Mouse (Mus musculus) embryonic facial prominence, embryonic 12.5 days (tissue): ENCODE results near the gene Hdhd3. TPM values are rescaled to one million over a fixed set of nuclear protein-coding genes. Genes with fewer than 3 reads are reported as not detected.

Source experiments
- ATAC-seq: fragments of 200-750 bp; cut with Nextera tagmentation; 2 replicates; pipeline ENCODE4 v1.8.0; 2017; ENCODE audit not compliant: insufficient number of reproducible peaks, insufficient read depth, low FRiP score, low TSS enrichment
- H3K27ac ChIP-seq: fragments of 300-500 bp; sonication (generic); 2 replicates; pipeline ENCODE4 v1.5.1; 2016; ENCODE audit warnings: mild to moderate bottlenecking
- H3K27me3 ChIP-seq: fragments of 300-500 bp; sonication (generic); 2 replicates; pipeline ENCODE4 v1.6.1; 2016; ENCODE audit warnings: mild to moderate bottlenecking, moderate library complexity
- H3K36me3 ChIP-seq: fragments of 300-500 bp; sonication (generic); 2 replicates; pipeline ENCODE4 v1.6.1; 2016; ENCODE audit warnings: mild to moderate bottlenecking
- H3K4me1 ChIP-seq: fragments of 300-500 bp; sonication (generic); 2 replicates; pipeline ENCODE4 v1.6.1; 2016
- H3K4me2 ChIP-seq: fragments of 300-500 bp; sonication (generic); replicated peaks from 2 replicates; pipeline ENCODE4 v1.6.1; 2016; ENCODE audit warnings: mild to moderate bottlenecking, moderate library complexity
- H3K4me3 ChIP-seq: fragments of 300-500 bp; sonication (generic); 2 replicates; pipeline ENCODE4 v1.5.1; 2016; ENCODE audit warnings: mild to moderate bottlenecking
- H3K9ac ChIP-seq: fragments of 300-500 bp; sonication (generic); 2 replicates; pipeline ENCODE4 v1.6.1; 2016; ENCODE audit warnings: mild to moderate bottlenecking, moderate library complexity
- H3K9me3 ChIP-seq: fragments of 300-500 bp; sonication (generic); 2 replicates; pipeline ENCODE4 v1.6.1; 2016; ENCODE audit warnings: mild to moderate bottlenecking, moderate library complexity
- WGBS: fragments of 180-500 bp; shearing (Covaris S2); methylation state at CpG from one replicate; pipeline ENCODE4 v1.1.7; 2016; 5-methylcytosine and 5-hydroxymethylcytosine counted together
- polyA plus RNA-seq: library from polyadenylated mRNA; unstranded; fragments of >200 nt; fragmentation: Nextera tagmentation; extraction: Ambion mirVana; gene quantifications from 2 replicates; pipeline ENCODE4 v1.2.1, GENCODE M21; 2016

Gene Hdhd3
- polyA plus RNA-seq, 1 experiment from 2014 or later, result 11.1 TPM

DNA sequence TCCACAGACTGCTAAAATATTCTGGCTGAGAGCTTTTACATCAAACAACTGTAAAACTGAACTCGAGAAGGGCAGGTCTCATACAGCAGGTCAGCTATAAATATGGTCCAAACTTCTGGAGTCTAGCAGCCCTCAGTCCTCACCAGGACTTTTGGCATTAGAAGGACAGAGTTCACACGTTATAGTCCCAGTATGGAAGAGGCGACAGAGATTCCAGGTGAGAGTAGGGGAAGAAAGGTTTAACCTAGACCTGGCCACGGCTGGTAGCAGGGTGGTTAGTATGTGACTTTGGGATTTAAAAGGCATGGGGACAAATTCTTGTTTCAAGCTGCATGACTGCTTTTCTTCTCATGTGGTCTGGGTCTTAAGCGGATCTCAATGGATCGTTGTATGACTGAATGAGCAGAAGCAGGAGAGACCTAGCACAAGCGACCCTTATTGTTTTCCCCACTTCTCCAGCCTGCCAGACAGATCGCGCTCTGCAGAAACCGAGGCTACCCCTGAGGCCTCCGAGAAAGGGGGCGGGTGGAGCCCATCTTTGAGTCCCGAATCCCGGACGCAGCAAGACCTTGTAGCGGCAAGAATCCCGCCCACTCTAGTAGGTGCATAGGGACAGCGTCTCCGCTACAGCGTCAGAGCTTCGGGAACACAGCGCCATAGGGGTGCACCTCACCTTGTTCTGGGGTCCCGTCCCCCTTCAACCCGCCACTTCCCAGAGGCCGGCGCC lies 16.0 kb upstream of the Hdhd3 start:
- Histone ChIP-seq H3K4me3 (peak overlapping the region; percentile 78), H3K36me3 (peaks cover 16% of the 10 kb centered on the region), H3K9ac (peak overlapping the region; percentile 75), H3K4me2 (peak overlapping the region; percentile 74), H3K27me3 (no peaks in the 10 kb centered on the region), H3K27ac (peak overlapping the region; percentile 86), H3K4me1 (peaks cover 36% of the 10 kb centered on the region), H3K9me3 (no peaks in the 10 kb centered on the region)
- WGBS, result 2% methylated on average over 26 of the region's 26 CpGs
- ATAC-seq, result peak; percentile 58

DNA sequence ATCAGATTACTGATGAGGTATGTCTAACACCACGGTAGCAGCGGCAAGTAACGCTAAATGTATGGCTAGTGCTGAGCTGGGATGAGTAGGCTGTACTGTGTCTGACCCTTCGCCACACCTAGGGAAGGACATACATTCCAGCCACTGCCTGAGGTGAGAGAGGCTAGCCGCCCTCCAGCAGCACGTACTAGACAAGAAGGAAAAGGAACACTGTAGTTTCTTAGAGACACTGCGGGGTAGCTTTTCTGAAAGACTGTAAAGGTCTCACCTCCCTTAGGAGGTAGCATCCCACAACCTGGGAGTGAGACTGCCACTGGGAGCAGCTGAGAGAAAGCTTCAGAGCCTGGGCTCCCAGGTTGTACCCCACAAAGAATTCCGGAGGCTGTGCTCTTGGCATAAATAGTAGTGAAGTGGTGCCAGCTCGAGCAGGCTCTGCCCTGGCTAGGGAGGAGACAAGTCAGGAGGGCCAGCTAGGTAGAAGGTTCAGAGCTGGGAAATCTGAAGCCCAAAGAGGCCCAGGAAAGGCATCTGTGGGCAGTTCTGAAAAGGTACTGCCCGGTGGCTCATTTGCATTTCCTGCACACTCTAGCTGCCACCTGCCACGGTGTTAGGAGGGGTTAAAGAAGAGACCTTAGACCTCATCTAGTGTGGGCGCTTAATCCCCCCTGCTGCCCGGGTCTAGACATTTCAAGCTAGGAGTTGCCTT lies 15.3 kb upstream of the Hdhd3 start:
- peak overlapping the region; percentile 74 for H3K4me2 ChIP-seq
- no peak for ATAC-seq
- H3K27me3 ChIP-seq, result no peaks in the 10 kb centered on the region
- peaks cover 19% of the 10 kb centered on the region for H3K36me3 ChIP-seq
- no peaks in the 10 kb centered on the region for H3K9me3 ChIP-seq
- H3K4me1 ChIP-seq, result peaks cover 29% of the 10 kb centered on the region
- peak overlapping the region; percentile 75 for H3K9ac ChIP-seq
- peak overlapping the region; percentile 78 for H3K4me3 ChIP-seq
- peak overlapping the region; percentile 55; the same call in 1 of the 2 replicates for H3K27ac ChIP-seq
- WGBS, result 46% methylated on average over 13 of the region's 13 CpGs

- no peaks in the 10 kb centered on the region for H3K27me3 ChIP-seq
- H3K4me3 ChIP-seq, result peak overlapping the region; percentile 78; the same call in 1 of the 2 replicates
- 63% methylated on average over 10 of the region's 10 CpGs for WGBS
- peaks cover 19% of the 10 kb centered on the region for H3K36me3 ChIP-seq
- ATAC-seq, result no peak
- H3K9me3 ChIP-seq, result no peaks in the 10 kb centered on the region
- H3K27ac ChIP-seq, result no peak overlapping the region
- H3K4me2 ChIP-seq, result peak overlapping the region; percentile 74
- 0 out of 2 replicates have a peak overlapping the region, but pooled peaks have one; percentile 75 for H3K9ac ChIP-seq
- H3K4me1 ChIP-seq, result peaks cover 29% of the 10 kb centered on the region
Observed at GRCm38 (mm10) chr4:62517538-62518415, 14.5 kb upstream of the Hdhd3 start.

- no peaks in the 10 kb centered on the region for H3K9me3 ChIP-seq
- ATAC-seq, result no peak
- H3K4me3 ChIP-seq, result no peak overlapping the region
- no peak overlapping the region for H3K27ac ChIP-seq
- 0 out of 2 replicates have a peak overlapping the region, but pooled peaks have one; percentile 4 for H3K4me2 ChIP-seq
- no peak overlapping the region; the same call in 1 of the 2 replicates for H3K9ac ChIP-seq
- H3K27me3 ChIP-seq, result no peaks in the 10 kb centered on the region
- H3K4me1 ChIP-seq, result peaks cover 29% of the 10 kb centered on the region
- 89% methylated on average over 8 of the region's 8 CpGs for WGBS
- peaks cover 22% of the 10 kb centered on the region for H3K36me3 ChIP-seq
Observed at GRCm38 (mm10) chr4:62517046-62517445, 13.8 kb upstream of the Hdhd3 start.

- no peak overlapping the region for H3K4me3 ChIP-seq
- H3K36me3 ChIP-seq, result peaks cover 26% of the 10 kb centered on the region
- H3K4me2 ChIP-seq, result no peak overlapping the region
- H3K27me3 ChIP-seq, result no peaks in the 10 kb centered on the region
- 79% methylated on average over 1 of the region's 1 CpGs for WGBS
- no peaks in the 10 kb centered on the region for H3K9me3 ChIP-seq
- no peak overlapping the region for H3K27ac ChIP-seq
- ATAC-seq, result no peak
- peaks cover 29% of the 10 kb centered on the region for H3K4me1 ChIP-seq
- no peak overlapping the region; the same call in 1 of the 2 replicates for H3K9ac ChIP-seq
Observed at GRCm38 (mm10) chr4:62516579-62516978, 13.3 kb upstream of the Hdhd3 start.

DNA sequence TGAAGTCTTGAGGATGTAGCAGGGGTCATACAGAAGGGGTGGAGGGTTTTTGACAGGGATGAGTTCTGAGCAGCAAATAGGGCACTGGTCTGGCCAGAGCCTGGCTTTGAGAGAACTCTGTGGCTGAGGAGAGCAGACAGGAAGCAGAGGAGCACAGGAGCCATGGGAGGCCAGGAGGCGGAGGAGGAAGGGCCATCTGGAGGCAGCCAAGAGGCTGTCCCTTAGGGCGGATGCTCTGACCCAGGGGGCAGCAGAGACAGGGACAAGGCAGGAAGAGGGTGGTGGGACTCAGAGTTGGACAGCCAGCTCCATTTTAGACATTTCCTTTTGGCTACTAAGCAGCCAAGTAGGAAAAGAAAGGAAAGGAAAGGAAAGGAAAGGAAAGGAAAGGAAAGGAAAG lies 12.8 kb upstream of the Hdhd3 start:
- Histone ChIP-seq H3K36me3 (peaks cover 31% of the 10 kb centered on the region), H3K27me3 (no peaks in the 10 kb centered on the region), H3K4me1 (peaks cover 29% of the 10 kb centered on the region), H3K9ac (no peak overlapping the region), H3K4me3 (no peak overlapping the region), H3K9me3 (no peaks in the 10 kb centered on the region), H3K4me2 (no peak overlapping the region), H3K27ac (no peak overlapping the region)
- ATAC-seq, result no peak
- 51% methylated on average over 2 of the region's 2 CpGs for WGBS

- Histone ChIP-seq H3K4me3 (no peak overlapping the region), H3K27ac (0 out of 2 replicates have a peak overlapping the region, but pooled peaks have one; percentile 18), H3K9me3 (no peaks in the 10 kb centered on the region), H3K4me1 (peaks cover 29% of the 10 kb centered on the region), H3K27me3 (no peaks in the 10 kb centered on the region), H3K9ac (no peak overlapping the region), H3K36me3 (peaks cover 37% of the 10 kb centered on the region), H3K4me2 (no peak overlapping the region)
- no peak for ATAC-seq
- WGBS, result 82% methylated on average over 3 of the region's 3 CpGs
Observed at GRCm38 (mm10) chr4:62515490-62515889, 12.2 kb upstream of the Hdhd3 start.

- no peaks in the 10 kb centered on the region for H3K27me3 ChIP-seq
- no peak overlapping the region for H3K27ac ChIP-seq
- H3K9me3 ChIP-seq, result no peaks in the 10 kb centered on the region
- H3K4me3 ChIP-seq, result no peak overlapping the region
- no peak for ATAC-seq
- peaks cover 29% of the 10 kb centered on the region for H3K4me1 ChIP-seq
- WGBS, result 84% methylated on average over 7 of the region's 7 CpGs
- H3K4me2 ChIP-seq, result no peak overlapping the region
- no peak overlapping the region for H3K9ac ChIP-seq
- H3K36me3 ChIP-seq, result peaks cover 42% of the 10 kb centered on the region
Observed at GRCm38 (mm10) chr4:62514995-62515394, 11.7 kb upstream of the Hdhd3 start.

DNA sequence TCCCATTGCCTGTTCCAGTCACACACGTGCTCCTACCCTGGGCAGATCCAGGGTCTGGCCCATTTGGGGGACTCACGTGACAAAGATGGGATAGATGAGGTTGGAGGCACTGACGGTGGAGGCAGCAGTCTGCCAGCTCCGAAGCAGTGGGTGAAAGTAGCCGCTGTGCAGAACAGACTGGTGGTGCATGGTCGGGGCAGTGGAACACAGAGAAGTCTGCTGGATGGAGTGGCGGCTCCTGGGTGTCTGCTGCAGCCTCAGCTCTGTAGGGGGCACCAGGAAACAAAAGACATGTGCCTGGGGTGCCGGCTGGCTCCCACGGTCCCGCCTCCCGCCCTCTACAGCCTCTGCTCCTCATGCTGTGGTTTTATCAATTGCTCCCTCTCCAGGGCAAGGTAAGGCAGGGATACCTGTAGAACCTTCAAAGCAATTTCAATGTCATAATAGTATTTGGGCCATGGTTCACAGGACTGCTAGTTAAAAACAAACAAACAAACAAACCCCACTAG lies 10.8 kb upstream of the Hdhd3 start:
- Histone ChIP-seq H3K27me3 (no peaks in the 10 kb centered on the region), H3K36me3 (peaks cover 52% of the 10 kb centered on the region)
- 53% methylated on average over 11 of the region's 11 CpGs for WGBS

GRCm38 (mm10) chr4:62509946-62510345 lies 6.7 kb upstream of the Hdhd3 start:
- no peaks in the 10 kb centered on the region for H3K4me1 ChIP-seq
- 94% methylated on average over 11 of the region's 11 CpGs for WGBS
- H3K4me2 ChIP-seq, result no peak overlapping the region
- H3K36me3 ChIP-seq, result peaks cover 70% of the 10 kb centered on the region
- H3K27ac ChIP-seq, result no peak overlapping the region
- no peaks in the 10 kb centered on the region for H3K9me3 ChIP-seq
- no peak for ATAC-seq
- no peak overlapping the region for H3K4me3 ChIP-seq
- no peaks in the 10 kb centered on the region for H3K27me3 ChIP-seq
- H3K9ac ChIP-seq, result no peak overlapping the region

More for the DNA sequence above, 10.8 kb upstream of the Hdhd3 start:
- Histone ChIP-seq H3K4me2 (no peak overlapping the region), H3K9ac (no peak overlapping the region), H3K27ac (no peak overlapping the region), H3K4me1 (peaks cover 27% of the 10 kb centered on the region), H3K9me3 (no peaks in the 10 kb centered on the region), H3K4me3 (no peak overlapping the region)
- ATAC-seq, result no peak

DNA sequence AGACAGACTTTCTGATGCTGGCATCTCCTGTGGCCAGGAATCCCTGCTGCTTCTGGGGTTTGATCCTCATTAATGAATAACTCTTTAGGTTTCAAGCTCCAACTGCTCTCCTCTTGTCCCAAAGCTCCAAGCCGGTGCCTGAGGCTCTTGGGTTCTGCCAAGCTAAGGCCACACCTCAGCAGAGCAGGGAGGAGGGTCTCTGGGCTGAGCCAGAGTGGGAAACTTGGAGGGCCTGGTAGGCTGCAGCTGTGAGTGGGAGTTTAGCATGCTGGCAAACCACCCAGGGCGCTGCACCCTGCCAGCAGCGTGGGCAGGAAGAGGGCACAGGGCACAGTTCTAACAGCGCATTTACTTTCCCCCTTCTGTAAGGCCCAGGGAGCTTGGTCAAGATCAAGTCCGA lies 5.6 kb upstream of the Hdhd3 start:
- no peak overlapping the region for H3K4me3 ChIP-seq
- 98% methylated on average over 5 of the region's 5 CpGs for WGBS
- H3K36me3 ChIP-seq, result peaks cover 66% of the 10 kb centered on the region
- no peaks in the 10 kb centered on the region for H3K9me3 ChIP-seq
- no peak overlapping the region for H3K27ac ChIP-seq
- no peaks in the 10 kb centered on the region for H3K27me3 ChIP-seq
- no peak overlapping the region for H3K9ac ChIP-seq
- no peaks in the 10 kb centered on the region for H3K4me1 ChIP-seq
- ATAC-seq, result no peak
- H3K4me2 ChIP-seq, result no peak overlapping the region
